Mouse (Mus musculus): ENCODE results near the gene Mios.

The Mios gene

DNA sequence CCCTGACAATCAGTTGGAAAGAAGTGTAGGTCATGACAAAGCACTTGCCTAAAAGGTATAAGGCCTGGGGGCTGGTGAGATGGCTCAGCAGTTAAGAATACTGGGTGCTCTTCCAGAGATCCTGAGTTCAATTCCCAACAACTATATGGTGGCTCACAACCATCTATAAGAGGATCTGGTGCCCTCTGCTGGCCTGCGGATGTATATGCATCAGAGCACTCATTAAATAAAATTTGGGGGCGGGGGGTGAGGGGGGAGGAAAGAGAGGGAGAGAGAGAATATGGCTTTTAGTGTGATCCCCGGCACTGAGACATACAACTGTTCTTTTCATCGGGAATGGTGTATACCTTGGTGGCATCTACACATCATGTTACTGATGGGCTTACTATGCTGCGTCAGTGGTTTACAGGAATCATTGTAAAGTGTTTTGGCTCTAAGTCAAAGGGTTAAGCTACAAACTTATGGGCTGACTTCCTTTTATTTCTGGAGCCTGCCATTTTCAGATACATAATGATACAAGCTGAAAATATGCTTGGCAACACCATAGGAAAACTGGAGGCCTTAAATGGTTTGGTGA, 69.5 kb downstream of the Mios start:
- DNase-seq (ENCODE audit: low spot score) = no peak

DNA sequence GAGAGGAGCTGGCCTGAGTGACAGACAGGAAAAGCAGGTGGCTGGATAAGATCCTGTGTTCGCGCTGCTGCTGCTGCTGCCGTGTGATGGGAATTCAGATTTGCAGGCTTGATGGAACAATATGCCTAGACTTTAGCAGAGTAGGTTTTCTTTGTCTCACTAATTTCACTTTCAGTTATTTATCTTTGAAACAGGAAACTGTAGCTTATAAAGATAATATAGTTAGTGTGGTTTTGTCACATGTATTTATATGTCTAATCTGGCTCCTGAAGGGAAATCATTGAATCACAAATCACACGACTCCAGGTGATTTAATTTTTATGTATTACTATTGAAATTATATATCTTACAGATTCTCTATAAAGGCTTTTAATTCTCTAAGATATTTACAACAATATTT, 74.2 kb downstream of the Mios start:
- DNase-seq (ENCODE audit: low spot score) = no peak

DNA sequence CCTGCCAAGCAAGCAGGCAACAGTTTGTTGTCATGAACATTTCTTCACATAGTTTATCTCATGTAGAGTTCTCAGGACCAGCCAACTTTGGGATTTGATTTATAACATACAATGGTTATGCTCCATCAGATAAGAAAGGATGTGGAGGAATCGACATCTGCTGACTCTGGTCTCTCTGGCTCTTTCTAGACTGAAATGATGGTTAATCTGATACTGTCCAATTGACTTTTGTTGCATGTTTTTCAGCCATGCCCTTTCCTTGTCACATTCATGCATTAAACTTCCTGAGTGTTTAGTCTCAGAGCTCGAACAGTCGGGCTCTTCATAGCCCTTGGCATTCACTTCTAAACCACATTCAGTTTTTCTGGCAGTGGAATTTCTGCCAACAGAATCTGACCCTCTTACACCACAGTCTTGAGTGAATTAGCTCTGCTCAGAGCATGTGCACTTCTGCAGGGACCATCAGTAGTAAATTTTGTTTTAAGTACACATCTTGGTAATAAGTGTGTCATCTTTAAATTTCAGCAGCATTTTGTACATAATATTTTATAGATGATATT, 76.5 kb downstream of the Mios start:
- DNase-seq (ENCODE audit: low spot score) = no peak

All from testis, postnatal 10 days (tissue).